Mouse (Mus musculus) myocyte (in vitro differentiated cells): ENCODE data around the gene Sec24d. TPM values are rescaled to one million over a fixed set of nuclear protein-coding genes. Genes with fewer than 3 reads are reported as not detected.

ENCODE experiments used
- H3K27me3 ChIP-seq: one replicate; pipeline ENCODE4 v1.6.1; 2011; ENCODE audit not compliant: control insufficient read depth, insufficient read depth, insufficient read length
- H3K36me3 ChIP-seq: one replicate; pipeline ENCODE4 v1.6.1; 2011; ENCODE audit not compliant: control insufficient read depth, insufficient read depth
- H3K4me2 ChIP-seq: one replicate; pipeline ENCODE4 v1.6.1; 2011; ENCODE audit warnings: low read depth, control low read depth
- H3K4me3 ChIP-seq: one replicate; pipeline ENCODE4 v1.5.1; 2011; ENCODE audit warnings: mild to moderate bottlenecking, control low read depth, moderate library complexity
- H3K79me2 ChIP-seq: one replicate; pipeline ENCODE4 v1.6.1; 2011; ENCODE audit not compliant: control insufficient read depth, insufficient read depth
- H3ac ChIP-seq: one replicate; pipeline ENCODE4 v1.6.1; 2011; ENCODE audit not compliant: control insufficient read depth, insufficient read length
- CEBPB ChIP-seq: IDR thresholded peaks from 2 replicates; pipeline ENCODE4 v1.6.1; 2011; ENCODE audit warnings: mild to moderate bottlenecking, moderate library complexity; ENCODE audit not compliant: poor library complexity, insufficient read depth, severe bottlenecking
- MAX ChIP-seq: IDR thresholded peaks from one replicate; pipeline ENCODE4 v1.6.1; 2011; ENCODE audit warnings: low read depth, mild to moderate bottlenecking, control low read depth
- MYOG ChIP-seq, 3 experiments: IDR thresholded peaks; one replicate each; pipeline ENCODE4 v1.6.1; 2011; ENCODE audit warnings: control low read depth in 2 of 3, low read depth in 2 of 3, mild to moderate bottlenecking in 2 of 3; ENCODE audit not compliant: insufficient read length in 2 of 3, control insufficient read depth in 1 of 3, insufficient read depth in 1 of 3
- POLR2A ChIP-seq: IDR thresholded peaks from one replicate; pipeline ENCODE4 v1.6.1; 2011; ENCODE audit warnings: low read depth, mild to moderate bottlenecking, control low read depth, moderate library complexity; ENCODE audit not compliant: insufficient read length
- POLR2AphosphoS2 ChIP-seq: IDR thresholded peaks from one replicate; pipeline ENCODE4 v1.6.1; 2011; ENCODE audit warnings: low read depth, control low read depth; ENCODE audit not compliant: insufficient read length
- REST ChIP-seq: IDR thresholded peaks from one replicate; pipeline ENCODE4 v1.6.1; 2011; ENCODE audit warnings: mild to moderate bottlenecking, control low read depth, moderate library complexity; ENCODE audit not compliant: insufficient read depth, insufficient read length
- SRF ChIP-seq: IDR thresholded peaks from one replicate; pipeline ENCODE4 v1.6.1; 2011; ENCODE audit warnings: low read depth; ENCODE audit not compliant: control insufficient read depth, insufficient read length
- TCF3 ChIP-seq: IDR thresholded peaks from one replicate; pipeline ENCODE4 v1.6.1; 2011; ENCODE audit warnings: low read depth, control low read depth; ENCODE audit not compliant: insufficient read length
- polyA plus RNA-seq: library from polyadenylated mRNA; unstranded; fragments of >200 nt; fragmentation: generic; extraction: Trizol; gene quantifications from one replicate; pipeline ENCODE4 v1.2.1, GENCODE M21; 2012; ENCODE audit warnings: missing spikeins

The Sec24d gene
- polyA plus RNA-seq, 1 experiment, result 36.8 TPM

- no peaks in the 10 kb centered on the region for H3K36me3 ChIP-seq
- no peaks in the 10 kb centered on the region for H3K79me2 ChIP-seq
- peaks cover 8% of the 10 kb centered on the region for H3K27me3 ChIP-seq
- TF ChIP-seq CEBPB (no peak), MAX (no peak), REST (no peak)
- no peak overlapping the region for H3K4me3 ChIP-seq
- H3ac ChIP-seq, result no peak overlapping the region
- H3K4me2 ChIP-seq, result no peak overlapping the region
Measured at GRCm38 (mm10) chr3:123404945-123405344, 137.7 kb downstream of the Sec24d start.

GRCm38 (mm10) chr3:123411821-123412578 lies 144.7 kb downstream of the Sec24d start:
- no peak overlapping the region for H3K4me3 ChIP-seq
- no peak overlapping the region for H3K4me2 ChIP-seq
- no peak overlapping the region for H3ac ChIP-seq
- H3K79me2 ChIP-seq, result no peaks in the 10 kb centered on the region
- H3K36me3 ChIP-seq, result no peaks in the 10 kb centered on the region
- H3K27me3 ChIP-seq, result no peaks in the 10 kb centered on the region
- TF ChIP-seq MYOG (IDR thresholded peaks at IDR 0.05; ENCODE audit: control insufficient read depth in 1 of 3, insufficient read depth in 1 of 3, insufficient read length in 2 of 3, low read depth in 2 of 3), result no peak
- no peak for TF ChIP-seq REST
- no peak for TF ChIP-seq MAX
- no peak for TF ChIP-seq TCF3
- TF ChIP-seq SRF, result no peak

- no peaks in the 10 kb centered on the region for H3K36me3 ChIP-seq
Measured at GRCm38 (mm10) chr3:123413173-123413572, 145.9 kb downstream of the Sec24d start.

More at GRCm38 (mm10) chr3:123413173-123413572, 145.9 kb downstream of the Sec24d start:
- H3K27me3 ChIP-seq, result no peaks in the 10 kb centered on the region
- H3K79me2 ChIP-seq, result no peaks in the 10 kb centered on the region
- no peak overlapping the region for H3K4me2 ChIP-seq
- H3K4me3 ChIP-seq, result no peak overlapping the region
- TF ChIP-seq MYOG (IDR thresholded peaks at IDR 0.05; ENCODE audit: control insufficient read depth in 1 of 3, insufficient read depth in 1 of 3, insufficient read length in 2 of 3, low read depth in 2 of 3) (no peak), POLR2A (no peak), POLR2AphosphoS2 (no peak)
- H3ac ChIP-seq, result no peak overlapping the region

Other genes with a start within 250 kb of the Sec24d start
- 134 TPM for gene Myoz2, start 232.4 kb upstream of the Sec24d start, polyA plus RNA-seq
- 24.4 TPM for gene Synpo2, start 31.3 kb upstream of the Sec24d start, polyA plus RNA-seq
- gene Mettl14, start 118.7 kb downstream of the Sec24d start, polyA plus RNA-seq, result 5.2 TPM
- 1.2 TPM for gene Prss12, start 179.5 kb downstream of the Sec24d start, polyA plus RNA-seq